Mouse (Mus musculus): Measurements from ENCODE around the gene Pcnx2. TPM values are rescaled to one million over a fixed set of nuclear protein-coding genes. Genes with fewer than 3 reads are reported as not detected.
A peak's percentile ranks its signal among the peaks of the same experiment; 100 is the strongest.

Gene Pcnx2
- total RNA-seq, 1 experiment from 2014 or later, result not detected

- ATAC-seq (replicated peaks; ENCODE audit: low read depth, poor library complexity, severe bottlenecking), result no peak
Observed at GRCm38 (mm10) chr8:125772300-125772699, 125.8 kb downstream of the Pcnx2 start.

- ATAC-seq (replicated peaks; ENCODE audit: low read depth, poor library complexity, severe bottlenecking), result no peak
Observed at GRCm38 (mm10) chr8:125768079-125768478, 130.0 kb downstream of the Pcnx2 start.

- no peak; the same call in 1 of the 2 replicates for ATAC-seq (replicated peaks; ENCODE audit: low read depth, poor library complexity, severe bottlenecking)
Observed at GRCm38 (mm10) chr8:125763066-125763786, 134.9 kb downstream of the Pcnx2 start.

GRCm38 (mm10) chr8:125759022-125759421 is 139.1 kb downstream of the Pcnx2 start:
- ATAC-seq (replicated peaks; ENCODE audit: low read depth, poor library complexity, severe bottlenecking), result peak; percentile 73

GRCm38 (mm10) chr8:125757106-125757496 is 141.0 kb downstream of the Pcnx2 start:
- no peak for ATAC-seq (replicated peaks; ENCODE audit: low read depth, poor library complexity, severe bottlenecking)

- 0 out of 2 replicates have a peak, but pooled peaks have one; percentile 13 for ATAC-seq (replicated peaks; ENCODE audit: low read depth, poor library complexity, severe bottlenecking)
Observed at GRCm38 (mm10) chr8:125756391-125757105, 141.6 kb downstream of the Pcnx2 start.

GRCm38 (mm10) chr8:125755896-125756295 is 142.2 kb downstream of the Pcnx2 start:
- no peak for ATAC-seq (replicated peaks; ENCODE audit: low read depth, poor library complexity, severe bottlenecking)

GRCm38 (mm10) chr8:125750846-125751245 is 147.3 kb downstream of the Pcnx2 start:
- ATAC-seq (replicated peaks; ENCODE audit: low read depth, poor library complexity, severe bottlenecking), result no peak

- no peak for ATAC-seq (replicated peaks; ENCODE audit: low read depth, poor library complexity, severe bottlenecking)
Observed at GRCm38 (mm10) chr8:125747390-125747789, 150.7 kb downstream of the Pcnx2 start.

GRCm38 (mm10) chr8:125744914-125745576 is 153.1 kb downstream of the Pcnx2 start:
- ATAC-seq (replicated peaks; ENCODE audit: low read depth, poor library complexity, severe bottlenecking), result no peak

- ATAC-seq (replicated peaks; ENCODE audit: low read depth, poor library complexity, severe bottlenecking), result peak; percentile 72
Observed at GRCm38 (mm10) chr8:125742406-125742805, 155.7 kb downstream of the Pcnx2 start.

GRCm38 (mm10) chr8:125741855-125742254 is 156.3 kb downstream of the Pcnx2 start:
- ATAC-seq (replicated peaks; ENCODE audit: low read depth, poor library complexity, severe bottlenecking), result peak; percentile 60

- peak; percentile 61 for ATAC-seq (replicated peaks; ENCODE audit: low read depth, poor library complexity, severe bottlenecking)
Observed at GRCm38 (mm10) chr8:125741377-125741776, 156.7 kb downstream of the Pcnx2 start.

GRCm38 (mm10) chr8:125740655-125741054 is 157.5 kb downstream of the Pcnx2 start:
- no peak for ATAC-seq (replicated peaks; ENCODE audit: low read depth, poor library complexity, severe bottlenecking)

- ATAC-seq (replicated peaks; ENCODE audit: low read depth, poor library complexity, severe bottlenecking), result no peak
Observed at GRCm38 (mm10) chr8:125738956-125739355, 159.2 kb downstream of the Pcnx2 start.

- peak; percentile 83 for ATAC-seq (replicated peaks; ENCODE audit: low read depth, poor library complexity, severe bottlenecking)
Observed at GRCm38 (mm10) chr8:125733964-125734956, 163.9 kb downstream of the Pcnx2 start.

GRCm38 (mm10) chr8:125729746-125730145 is 168.4 kb downstream of the Pcnx2 start, which contains the start of gene Ntpcr:
Gene Ntpcr (plus strand): TSS chr8:125729963.
- no peak for ATAC-seq (replicated peaks; ENCODE audit: low read depth, poor library complexity, severe bottlenecking)

GRCm38 (mm10) chr8:125727797-125728196 is 170.3 kb downstream of the Pcnx2 start:
- no peak for ATAC-seq (replicated peaks; ENCODE audit: low read depth, poor library complexity, severe bottlenecking)

GRCm38 (mm10) chr8:125726986-125727385 is 171.1 kb downstream of the Pcnx2 start:
- ATAC-seq (replicated peaks; ENCODE audit: low read depth, poor library complexity, severe bottlenecking), result no peak

GRCm38 (mm10) chr8:125726143-125726542 is 172.0 kb downstream of the Pcnx2 start:
- ATAC-seq (replicated peaks; ENCODE audit: low read depth, poor library complexity, severe bottlenecking), result no peak

All from common myeloid progenitor, adult 5-6 weeks (primary cell).